Mouse (Mus musculus) forebrain, embryonic 16.5 days (tissue): ENCODE measurements at regions not wholly inside any gene's neighbourhood (a gene's known extent, or its start where the extent isn't known, plus 50 kb on each side); places are given as distances from the start of the nearest gene placed in this dataset.

ENCODE experiments used
- ATAC-seq: fragments of 200-750 bp; cut with Nextera tagmentation; 2 replicates; pipeline ENCODE4 v1.8.0; 2017; ENCODE audit warnings: mild to moderate bottlenecking, moderate library complexity
- H3K27ac ChIP-seq: fragments of 300-500 bp; sonication (generic); 2 replicates; pipeline ENCODE4 v1.5.1; 2014; ENCODE audit warnings: low read length, control low read depth
- H3K27me3 ChIP-seq: fragments of 300-500 bp; sonication (generic); replicated peaks from 2 replicates; pipeline ENCODE4 v1.6.1; 2014; ENCODE audit warnings: low read length; ENCODE audit not compliant: control insufficient read depth, insufficient read depth
- H3K36me3 ChIP-seq: fragments of 300-500 bp; sonication (generic); 2 replicates; pipeline ENCODE4 v1.6.1; 2014; ENCODE audit not compliant: control insufficient read depth, insufficient read depth
- H3K4me1 ChIP-seq: fragments of 300-500 bp; sonication (generic); replicated peaks from 2 replicates; pipeline ENCODE4 v1.6.1; 2014; ENCODE audit warnings: low read length; ENCODE audit not compliant: control insufficient read depth, insufficient read depth
- H3K4me2 ChIP-seq: fragments of 300-500 bp; sonication (generic); 2 replicates; pipeline ENCODE4 v1.6.1; 2014; ENCODE audit warnings: mild to moderate bottlenecking, low read length, control low read depth
- H3K4me3 ChIP-seq: fragments of 300-500 bp; sonication (generic); replicated peaks from 2 replicates; pipeline ENCODE4 v1.5.1; 2014; ENCODE audit warnings: mild to moderate bottlenecking, low read length, control low read depth
- H3K9ac ChIP-seq: fragments of 300-500 bp; sonication (generic); replicated peaks from 2 replicates; pipeline ENCODE4 v1.6.1; 2014; ENCODE audit warnings: low read depth, low read length, control low read depth
- H3K9me3 ChIP-seq: fragments of 300-500 bp; sonication (generic); 2 replicates; pipeline ENCODE4 v1.6.1; 2016; ENCODE audit warnings: low read length; ENCODE audit not compliant: control insufficient read depth
- WGBS: fragments of 180-500 bp; shearing (Covaris S2); extraction: QIAGEN DNeasy Blood & Tissue Kit; methylation state at CpG from one replicate; pipeline ENCODE4 v1.1.7; 2014; 5-methylcytosine and 5-hydroxymethylcytosine counted together

GRCm38 (mm10) chr13:101026043-101026442, 192.8 kb upstream of the Slc30a5 start:
- H3K27me3 ChIP-seq, result no peaks in the 10 kb centered on the region
- no peak overlapping the region for H3K9ac ChIP-seq
- H3K36me3 ChIP-seq, result no peaks in the 10 kb centered on the region
- no peak overlapping the region for H3K27ac ChIP-seq
- H3K4me1 ChIP-seq, result no peaks in the 10 kb centered on the region
- no peak overlapping the region for H3K4me3 ChIP-seq
- H3K9me3 ChIP-seq, result no peaks in the 10 kb centered on the region
- H3K4me2 ChIP-seq, result no peak overlapping the region
- ATAC-seq, result no peak

GRCm38 (mm10) chr13:101025488-101025887, 192.3 kb upstream of the Slc30a5 start:
- WGBS, result 87% methylated on average over 2 of the region's 2 CpGs
- H3K36me3 ChIP-seq, result no peaks in the 10 kb centered on the region
- no peaks in the 10 kb centered on the region for H3K27me3 ChIP-seq
- H3K9ac ChIP-seq, result no peak overlapping the region
- no peak overlapping the region for H3K27ac ChIP-seq
- H3K4me2 ChIP-seq, result no peak overlapping the region
- no peak overlapping the region for H3K4me3 ChIP-seq
- ATAC-seq, result no peak
- no peaks in the 10 kb centered on the region for H3K4me1 ChIP-seq
- H3K9me3 ChIP-seq, result no peaks in the 10 kb centered on the region

GRCm38 (mm10) chr13:101024971-101025370, 191.7 kb upstream of the Slc30a5 start:
- Histone ChIP-seq H3K9ac (no peak overlapping the region), H3K36me3 (no peaks in the 10 kb centered on the region), H3K4me3 (no peak overlapping the region), H3K27me3 (no peaks in the 10 kb centered on the region), H3K4me2 (no peak overlapping the region), H3K9me3 (no peaks in the 10 kb centered on the region), H3K4me1 (no peaks in the 10 kb centered on the region), H3K27ac (no peak overlapping the region)
- no peak for ATAC-seq
- 100% methylated on average over 2 of the region's 2 CpGs for WGBS

- Histone ChIP-seq H3K9ac (no peak overlapping the region), H3K4me2 (no peak overlapping the region), H3K27ac (peak overlapping the region; percentile 58; the same call in 1 of the 2 replicates), H3K9me3 (no peaks in the 10 kb centered on the region), H3K36me3 (no peaks in the 10 kb centered on the region), H3K4me3 (no peak overlapping the region), H3K27me3 (no peaks in the 10 kb centered on the region), H3K4me1 (peaks cover 5% of the 10 kb centered on the region; the same call in 1 of the 2 replicates)
- peak; percentile 93 for ATAC-seq
- 23% methylated on average over 7 of the region's 7 CpGs for WGBS
These were observed 186.0 kb upstream of the Slc30a5 start for GRCm38 (mm10) chr13:101019272-101019676.

- no peak overlapping the region for H3K9ac ChIP-seq
- no peaks in the 10 kb centered on the region for H3K27me3 ChIP-seq
- no peak overlapping the region for H3K27ac ChIP-seq
- H3K36me3 ChIP-seq, result no peaks in the 10 kb centered on the region
- H3K4me2 ChIP-seq, result no peak overlapping the region
- ATAC-seq, result no peak
- no peaks in the 10 kb centered on the region for H3K9me3 ChIP-seq
- 83% methylated on average over 6 of the region's 6 CpGs for WGBS
- H3K4me3 ChIP-seq, result no peak overlapping the region
- peaks cover 5% of the 10 kb centered on the region; the same call in 1 of the 2 replicates for H3K4me1 ChIP-seq
These were observed 183.8 kb upstream of the Slc30a5 start for GRCm38 (mm10) chr13:101017041-101017440.

GRCm38 (mm10) chr13:101016181-101016580, 183.0 kb upstream of the Slc30a5 start:
- H3K9me3 ChIP-seq, result no peaks in the 10 kb centered on the region
- peaks cover 5% of the 10 kb centered on the region; the same call in 1 of the 2 replicates for H3K4me1 ChIP-seq
- H3K4me2 ChIP-seq, result no peak overlapping the region
- 94% methylated on average over 1 of the region's 1 CpGs for WGBS
- H3K9ac ChIP-seq, result no peak overlapping the region
- H3K36me3 ChIP-seq, result no peaks in the 10 kb centered on the region
- H3K4me3 ChIP-seq, result no peak overlapping the region
- ATAC-seq, result no peak
- H3K27me3 ChIP-seq, result no peaks in the 10 kb centered on the region
- H3K27ac ChIP-seq, result no peak overlapping the region

- Histone ChIP-seq H3K9ac (no peak overlapping the region), H3K36me3 (no peaks in the 10 kb centered on the region), H3K4me2 (no peak overlapping the region), H3K27me3 (no peaks in the 10 kb centered on the region), H3K9me3 (no peaks in the 10 kb centered on the region), H3K27ac (no peak overlapping the region), H3K4me3 (no peak overlapping the region), H3K4me1 (peaks cover 5% of the 10 kb centered on the region; the same call in 1 of the 2 replicates)
- ATAC-seq, result no peak
- WGBS, result 90% methylated on average over 3 of the region's 3 CpGs
These were observed 182.2 kb upstream of the Slc30a5 start for GRCm38 (mm10) chr13:101015435-101015834.

- H3K4me3 ChIP-seq, result no peak overlapping the region
- H3K36me3 ChIP-seq, result no peaks in the 10 kb centered on the region
- H3K9ac ChIP-seq, result no peak overlapping the region
- no peak overlapping the region for H3K27ac ChIP-seq
- no peak overlapping the region for H3K4me2 ChIP-seq
- H3K9me3 ChIP-seq, result no peaks in the 10 kb centered on the region
- no peaks in the 10 kb centered on the region for H3K27me3 ChIP-seq
- H3K4me1 ChIP-seq, result no peaks in the 10 kb centered on the region
- WGBS, result 96% methylated on average over 2 of the region's 2 CpGs
- no peak for ATAC-seq
These were observed 180.4 kb upstream of the Slc30a5 start for GRCm38 (mm10) chr13:101013604-101014003.

GRCm38 (mm10) chr13:100990646-100991045, 157.4 kb upstream of the Slc30a5 start:
- ATAC-seq, result no peak
- H3K27ac ChIP-seq, result no peak overlapping the region
- H3K4me1 ChIP-seq, result no peaks in the 10 kb centered on the region
- H3K9ac ChIP-seq, result no peak overlapping the region
- no peaks in the 10 kb centered on the region for H3K9me3 ChIP-seq
- H3K36me3 ChIP-seq, result no peaks in the 10 kb centered on the region
- no peak overlapping the region for H3K4me2 ChIP-seq
- H3K4me3 ChIP-seq, result no peak overlapping the region
- H3K27me3 ChIP-seq, result no peaks in the 10 kb centered on the region
- 91% methylated on average over 2 of the region's 2 CpGs for WGBS
